Mouse (Mus musculus) 3T3-L1 (cell line): ENCODE data around the gene Wdfy3.
A peak's percentile ranks its signal among the peaks of the same experiment; 100 is the strongest.

Experiments
- DNase-seq: peaks from one replicate; pipeline ENCODE4 v3.0.0-alpha.2; 2015; ENCODE audit warnings: low read depth, low spot score

The Wdfy3 gene

DNA sequence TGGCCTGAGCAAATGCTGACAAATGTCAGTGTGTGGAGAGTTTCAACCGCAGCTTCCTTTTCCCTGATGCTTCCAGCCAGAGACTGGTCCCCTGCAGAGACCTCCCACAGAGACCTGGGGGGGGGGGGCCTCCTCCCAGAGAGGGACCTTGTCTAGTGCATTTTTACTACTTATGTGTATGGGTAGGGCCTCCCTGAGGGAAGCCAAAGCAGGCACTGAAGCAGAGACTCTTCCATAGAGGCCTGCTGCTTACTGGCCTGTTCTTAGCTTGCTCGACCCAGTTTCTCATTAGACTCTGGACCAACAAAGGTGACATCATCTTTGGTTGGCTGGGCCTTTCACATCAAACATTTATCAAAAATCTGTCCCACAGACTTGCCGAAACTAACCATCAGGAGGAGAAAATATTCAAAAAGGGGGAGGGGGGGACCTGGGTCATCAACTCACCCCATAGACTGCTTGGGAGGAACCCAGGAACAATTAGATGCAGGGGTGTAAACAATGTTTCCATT lies 14.5 kb downstream of the Wdfy3 start:
- no peak for DNase-seq

- no peak for DNase-seq
These were observed 15.1 kb downstream of the Wdfy3 start for GRCm38 (mm10) chr5:102054511-102055093.

- DNase-seq, result no peak
These were observed 16.8 kb downstream of the Wdfy3 start for GRCm38 (mm10) chr5:102052906-102053305.

GRCm38 (mm10) chr5:102052465-102052864 lies 17.3 kb downstream of the Wdfy3 start:
- no peak for DNase-seq

DNA sequence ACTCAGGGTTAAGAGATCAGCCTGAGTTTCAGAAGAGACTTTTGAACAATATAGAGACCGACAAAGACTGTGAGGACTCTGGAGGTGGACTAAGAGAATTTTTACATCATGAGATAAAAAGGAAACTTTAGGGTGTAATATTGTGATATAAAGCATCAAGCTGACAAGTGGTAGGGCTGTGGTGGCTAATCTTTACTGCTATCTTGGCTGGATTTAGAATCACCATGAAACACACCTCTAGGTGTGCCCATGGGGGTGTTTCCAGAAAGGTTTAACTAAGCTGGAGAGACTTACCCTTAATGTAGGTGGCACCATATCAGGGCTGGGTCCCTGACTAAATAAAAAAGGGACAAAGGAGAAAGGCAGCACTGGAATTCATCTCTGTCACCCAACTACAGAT lies 19.0 kb downstream of the Wdfy3 start:
- no peak for DNase-seq

DNA sequence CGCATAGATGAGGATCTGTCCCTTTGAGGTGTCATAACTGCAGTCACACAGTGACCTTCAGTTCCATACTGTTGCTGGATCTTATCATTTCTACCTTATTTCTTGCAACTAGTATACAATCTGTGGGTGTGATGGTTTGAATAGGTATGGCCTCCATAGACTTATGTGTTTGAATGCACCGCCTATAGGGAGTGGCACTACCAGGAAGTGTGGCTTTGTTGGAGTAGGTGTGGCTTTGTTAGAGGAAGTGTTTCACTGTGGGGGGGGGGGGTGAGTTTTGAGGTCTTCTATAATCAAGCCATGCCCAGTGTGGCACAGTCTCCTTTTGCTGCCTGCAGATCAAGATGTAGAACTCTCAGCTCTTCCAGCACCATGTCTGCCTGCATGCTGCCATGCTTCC lies 21.3 kb downstream of the Wdfy3 start:
- DNase-seq, result no peak

DNA sequence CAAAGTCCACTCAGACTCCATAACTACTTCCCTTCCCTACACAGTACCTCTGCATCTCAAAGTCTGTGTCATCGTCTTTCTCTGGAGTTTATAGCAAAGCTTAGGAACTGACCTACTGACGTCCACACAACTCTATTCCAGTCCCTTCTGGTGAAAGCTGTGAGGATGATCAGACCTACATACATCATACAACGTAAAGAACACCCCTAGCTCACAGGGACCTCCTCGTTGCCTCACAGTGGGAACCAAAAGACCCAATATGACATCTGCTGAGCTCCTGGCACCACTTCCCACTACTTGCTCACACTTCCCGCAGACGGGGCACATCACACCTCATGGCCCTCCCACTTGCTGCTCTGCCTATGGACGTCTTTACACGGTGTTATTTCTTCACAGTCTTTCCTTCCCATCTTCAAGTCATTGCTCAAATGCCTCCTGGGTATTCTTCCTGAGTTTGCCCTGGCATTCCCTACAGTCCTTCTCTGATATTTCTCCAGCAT lies 23.1 kb downstream of the Wdfy3 start:
- DNase-seq, result no peak

DNA sequence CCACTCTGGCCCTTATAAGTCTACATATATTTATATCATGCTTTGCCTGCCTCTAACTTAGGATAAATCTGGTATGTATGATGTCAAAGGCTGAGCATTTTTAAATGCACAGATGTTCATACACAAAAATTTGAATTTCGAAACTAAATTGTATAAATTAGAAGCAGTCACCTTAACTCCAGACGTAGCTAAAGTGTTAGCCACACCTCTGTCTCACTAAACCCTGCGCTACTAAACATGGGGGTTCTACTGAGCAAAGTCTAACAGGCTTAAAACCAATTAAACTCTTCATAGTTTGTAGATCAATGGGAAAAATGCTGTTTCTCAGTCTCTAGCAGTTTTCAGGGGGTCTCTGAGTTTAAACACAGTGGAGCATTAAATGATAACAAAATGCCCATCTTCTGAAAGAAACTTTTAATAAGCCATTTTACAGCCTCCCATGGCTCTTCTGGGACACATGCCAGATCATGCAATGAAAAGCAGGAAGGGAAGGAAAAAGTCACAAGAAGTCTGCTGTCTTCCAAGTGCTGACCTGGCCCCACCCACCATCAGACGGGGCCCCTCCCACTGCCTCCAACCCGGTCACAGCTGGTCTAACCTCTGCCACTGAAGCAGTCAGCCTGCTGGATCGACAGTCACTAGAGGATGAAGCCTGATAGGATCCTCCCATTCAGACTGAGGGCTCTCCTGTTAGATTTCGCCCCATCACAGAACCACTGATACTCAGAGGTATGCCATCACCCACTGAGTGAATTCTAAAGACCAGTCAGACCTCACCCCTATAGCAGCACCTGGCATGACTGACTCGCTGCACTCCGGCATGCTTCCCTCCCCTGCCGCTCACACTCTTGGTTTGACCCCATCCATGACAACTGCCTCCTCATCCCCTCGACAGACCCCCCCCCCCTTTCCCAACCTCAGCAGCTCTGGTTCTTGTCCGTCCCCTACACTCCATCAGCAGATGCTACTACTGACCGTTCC lies 23.8 kb downstream of the Wdfy3 start:
- DNase-seq, result peak; percentile 26

GRCm38 (mm10) chr5:102045177-102045576 lies 24.5 kb downstream of the Wdfy3 start:
- DNase-seq, result no peak

DNA sequence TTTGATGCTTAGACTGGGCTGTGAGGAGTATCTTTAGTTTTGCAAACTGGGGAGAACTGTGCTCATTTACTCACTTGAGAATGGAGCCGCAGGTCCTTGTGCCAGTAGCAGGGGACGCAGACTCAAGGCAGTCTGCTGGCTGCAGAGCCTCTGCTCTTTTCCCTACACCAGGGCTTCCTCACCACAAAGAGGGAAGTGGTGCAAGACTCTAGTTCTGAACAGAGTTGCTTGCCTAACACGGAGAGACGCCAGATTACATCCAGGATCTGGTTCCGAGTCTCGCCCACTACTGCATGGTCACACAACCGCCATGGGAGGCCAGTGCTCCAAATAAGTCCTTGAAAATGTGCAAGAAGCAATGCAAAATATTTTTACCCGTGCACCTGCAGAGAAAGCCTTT lies 36.4 kb downstream of the Wdfy3 start:
- no peak for DNase-seq

GRCm38 (mm10) chr5:102032594-102033240 lies 37.0 kb downstream of the Wdfy3 start:
- DNase-seq, result no peak

DNA sequence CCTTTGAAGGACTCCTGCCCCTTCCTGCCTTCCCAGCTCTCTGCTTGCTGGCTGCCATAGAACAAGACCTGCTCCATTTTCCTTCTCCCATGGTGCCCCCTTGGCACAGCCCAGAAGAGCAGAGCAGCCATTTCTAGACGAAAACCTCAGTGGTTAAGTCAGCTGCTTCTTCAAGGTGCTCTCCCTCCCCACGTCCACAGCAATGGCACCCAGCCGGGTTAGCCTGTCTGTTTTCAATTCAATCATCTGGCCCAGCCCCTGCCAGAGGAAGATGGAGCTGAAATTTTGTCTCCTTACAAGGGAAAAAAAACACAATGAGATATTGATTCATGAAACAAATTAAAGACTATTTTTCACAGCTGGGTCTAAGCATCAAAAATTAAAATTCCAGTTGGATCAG lies 37.5 kb downstream of the Wdfy3 start:
- DNase-seq, result no peak

DNA sequence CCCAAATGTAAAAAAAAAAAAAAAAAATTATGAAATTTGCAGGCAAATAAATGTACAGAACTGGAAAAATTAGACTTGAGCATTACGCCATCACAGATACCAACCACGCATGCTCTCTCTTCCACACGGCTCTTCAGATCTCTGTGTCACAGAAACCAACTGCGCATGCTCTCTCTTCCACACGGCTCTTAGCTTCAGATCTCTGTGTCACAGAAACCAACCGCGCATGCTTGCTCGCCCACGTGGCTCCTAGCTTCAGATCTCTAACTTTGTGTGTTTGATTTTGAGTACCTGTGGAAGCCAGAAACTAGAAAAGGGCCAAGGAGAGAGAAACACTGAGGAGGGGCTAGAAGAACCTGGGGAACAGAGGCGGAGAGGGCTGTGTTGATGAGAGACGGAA lies 46.3 kb downstream of the Wdfy3 start:
- DNase-seq, result no peak

DNA sequence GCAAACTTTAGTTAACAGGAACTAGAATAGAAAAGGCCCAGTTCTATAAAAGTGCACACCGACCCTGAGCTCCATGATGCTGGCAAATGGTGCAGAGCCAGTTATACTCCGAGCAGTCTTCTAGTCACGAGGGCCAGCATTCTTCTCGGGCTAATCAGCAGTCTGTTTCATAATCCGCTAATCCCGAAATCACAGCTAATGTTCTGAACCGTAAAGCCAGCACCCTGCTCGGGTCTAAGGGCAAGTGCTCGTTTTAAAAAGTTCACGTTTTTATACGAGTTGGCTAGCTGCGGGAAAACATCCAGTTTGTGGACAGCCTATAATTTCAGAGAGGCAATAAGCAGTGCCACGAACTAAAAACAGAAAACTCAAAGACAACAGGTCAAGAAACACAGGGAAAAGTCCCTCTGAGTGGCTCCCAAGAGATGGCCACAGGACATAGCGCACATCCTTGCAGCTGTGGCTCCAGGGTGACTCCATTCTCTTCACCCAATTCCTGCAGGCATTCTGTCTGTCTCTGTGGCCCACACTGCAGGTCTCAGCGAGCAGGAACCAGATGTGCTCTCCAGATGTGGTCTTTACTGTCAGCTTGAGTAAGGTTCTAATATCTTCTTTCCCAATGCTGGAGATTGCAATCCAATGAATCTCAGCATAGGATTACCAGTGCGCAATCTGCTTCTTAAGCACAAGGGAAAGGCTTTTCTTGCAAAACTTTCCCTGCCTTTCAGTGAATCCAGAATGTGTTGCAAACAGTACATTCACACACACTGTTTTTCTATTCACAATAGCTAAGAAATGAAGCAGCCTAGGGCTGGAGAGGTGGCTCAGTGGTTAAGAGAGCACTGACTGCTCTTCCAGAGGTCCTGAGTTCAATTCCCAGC lies 47.5 kb downstream of the Wdfy3 start:
- no peak for DNase-seq

- DNase-seq, result no peak
These were observed 55.5 kb downstream of the Wdfy3 start for GRCm38 (mm10) chr5:102014235-102014634.

- no peak for DNase-seq
These were observed 55.9 kb downstream of the Wdfy3 start for GRCm38 (mm10) chr5:102013781-102014180.

DNA sequence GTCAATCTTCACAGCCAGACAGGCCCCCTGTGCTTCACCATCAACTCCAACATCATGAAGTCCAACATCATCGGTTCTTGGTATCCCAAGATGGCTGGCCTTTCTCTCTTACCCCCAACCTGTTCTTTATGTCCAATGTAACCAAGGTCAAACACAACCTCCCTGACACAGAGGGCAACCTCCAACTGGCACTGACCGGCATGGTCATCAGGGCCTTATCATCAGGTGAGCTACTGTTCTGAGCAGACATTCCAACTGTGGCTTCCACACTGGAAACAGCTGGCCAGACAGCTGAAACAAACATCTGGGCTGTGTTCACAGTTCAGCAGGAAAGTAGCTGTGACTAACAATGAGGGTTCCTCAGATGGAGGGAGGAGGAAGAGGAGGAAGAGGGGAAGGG lies 58.8 kb downstream of the Wdfy3 start:
- DNase-seq, result no peak

DNA sequence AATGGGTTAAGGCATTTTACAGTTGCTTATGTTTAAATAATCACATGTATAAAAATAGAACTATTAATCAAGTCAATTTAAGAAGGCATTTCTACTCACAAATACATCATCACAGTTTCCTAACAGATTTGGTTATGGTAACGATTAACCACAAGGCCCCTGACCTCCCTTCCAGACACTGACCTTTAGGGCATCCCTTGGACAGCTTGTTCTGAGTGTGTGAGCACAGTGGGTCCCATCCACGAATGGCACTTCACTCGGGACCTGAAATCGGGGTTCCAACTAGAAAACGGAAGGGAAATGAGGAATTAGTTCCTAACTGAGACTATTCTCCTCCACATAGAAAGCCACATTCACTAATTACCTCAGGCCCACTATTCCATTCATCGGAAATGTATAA lies 60.1 kb downstream of the Wdfy3 start:
- no peak for DNase-seq

DNA sequence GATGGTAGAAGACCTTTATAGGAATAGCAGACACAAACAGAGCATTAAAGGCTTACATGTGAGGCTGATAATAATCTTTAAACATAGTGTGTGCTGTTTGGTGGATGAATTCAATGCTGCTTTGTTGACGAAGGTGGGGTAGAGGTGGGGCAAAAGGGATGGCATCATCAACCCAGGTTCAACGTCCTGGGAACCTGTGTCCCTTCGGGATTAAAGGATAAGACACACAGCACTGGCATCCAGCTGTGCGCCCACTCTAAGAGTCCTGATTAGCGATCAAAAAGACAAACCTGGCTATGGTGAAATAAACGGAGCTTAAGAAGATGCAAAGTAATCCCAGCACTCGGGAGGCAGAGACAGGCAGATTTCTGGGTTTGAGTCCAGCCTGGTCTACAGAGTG lies 61.0 kb downstream of the Wdfy3 start:
- DNase-seq, result no peak

DNA sequence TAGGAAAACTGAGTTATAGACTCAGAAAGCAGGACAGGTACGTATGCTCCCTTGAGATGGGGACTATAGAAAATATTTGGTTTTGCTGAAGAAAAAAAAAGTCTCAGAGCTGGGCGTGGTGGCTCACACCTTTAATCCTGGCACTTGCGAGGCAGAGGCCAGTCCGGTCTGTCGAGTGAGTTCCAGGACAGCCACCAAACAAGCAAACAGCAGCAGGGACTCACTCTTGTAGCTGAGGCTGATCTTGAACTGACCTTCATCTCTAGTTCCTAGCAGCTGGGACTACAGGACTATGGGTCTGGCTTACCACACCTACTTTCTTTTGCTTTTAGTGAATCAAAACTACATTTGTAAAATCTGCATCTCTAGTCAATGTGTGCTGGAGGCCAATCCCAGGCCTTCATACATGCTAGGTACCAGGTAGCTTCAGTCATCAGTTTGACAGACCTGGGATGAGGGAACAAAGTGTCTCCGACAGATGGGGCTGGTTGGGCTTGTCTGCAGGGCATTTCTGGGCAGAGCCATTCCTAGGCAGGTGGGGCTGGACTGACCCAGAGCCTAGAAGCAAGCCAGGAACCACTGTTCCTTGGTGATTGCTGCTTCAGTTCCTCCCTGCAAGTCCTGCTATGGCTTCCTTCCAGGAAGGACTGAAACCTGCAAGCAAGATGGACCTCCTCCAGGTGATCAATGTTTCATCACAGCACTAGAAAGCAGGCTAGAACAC lies 63.3 kb downstream of the Wdfy3 start:
- no peak for DNase-seq

GRCm38 (mm10) chr5:102003371-102003770 lies 66.3 kb downstream of the Wdfy3 start:
- no peak for DNase-seq
